Mouse (Mus musculus): Measurements from ENCODE around the gene Pdpk1. TPM values are rescaled to one million over a fixed set of nuclear protein-coding genes. Genes with fewer than 3 reads are reported as not detected.

Pdpk1 gene
- polyA plus RNA-seq, 1 experiment = 12.7 TPM

- H3K27me3 ChIP-seq (ENCODE audit: control insufficient read depth, insufficient read depth, low read length) = no peaks in the 10 kb centered on the region
- no peak overlapping the region for H3K27ac ChIP-seq (ENCODE audit: insufficient read depth, low read depth, low read length)
- H3K4me3 ChIP-seq (ENCODE audit: low read depth, low read length) = no peak overlapping the region
- WGBS = 79% methylated on average over 5 of the region's 5 CpGs
- H3K4me1 ChIP-seq (ENCODE audit: control insufficient read depth, insufficient read depth, insufficient read length, low read length) = peaks cover 6% of the 10 kb centered on the region; the same call in 1 of the 2 replicates
- peaks cover 12% of the 10 kb centered on the region for H3K36me3 ChIP-seq (ENCODE audit: control insufficient read depth, insufficient read depth, low read length)
- TF ChIP-seq CTCF (IDR thresholded peaks at IDR 0.05; ENCODE audit: extremely low read depth, insufficient read length, insufficient replicate concordance, low read depth, low read length) (no peak), POLR2A (IDR thresholded peaks at IDR 0.05; ENCODE audit: low read depth, low read length) (no peak)
Measured at GRCm38 (mm10) chr17:24068271-24068670, 82.5 kb downstream of the Pdpk1 start.

- 86% methylated on average over 4 of the region's 4 CpGs for WGBS
Measured at GRCm38 (mm10) chr17:24062459-24063155, 88.1 kb downstream of the Pdpk1 start.

GRCm38 (mm10) chr17:24057730-24058245 is 92.9 kb downstream of the Pdpk1 start:
- WGBS = 70% methylated on average over 5 of the region's 5 CpGs
- no peaks in the 10 kb centered on the region for H3K27me3 ChIP-seq (ENCODE audit: control insufficient read depth, insufficient read depth, low read length)
- peak overlapping the region; percentile 93 for H3K27ac ChIP-seq (ENCODE audit: insufficient read depth, low read depth, low read length)
- H3K4me3 ChIP-seq (ENCODE audit: low read depth, low read length) = no peak overlapping the region
- TF ChIP-seq CTCF (IDR thresholded peaks at IDR 0.05; ENCODE audit: extremely low read depth, insufficient read length, insufficient replicate concordance, low read depth, low read length) (no peak), POLR2A (IDR thresholded peaks at IDR 0.05; ENCODE audit: low read depth, low read length) (no peak)
- H3K4me1 ChIP-seq (ENCODE audit: control insufficient read depth, insufficient read depth, insufficient read length, low read length) = peaks cover 36% of the 10 kb centered on the region
- H3K36me3 ChIP-seq (ENCODE audit: control insufficient read depth, insufficient read depth, low read length) = peaks cover 80% of the 10 kb centered on the region

More at GRCm38 (mm10) chr17:24062459-24063155, 88.1 kb downstream of the Pdpk1 start:
- TF ChIP-seq POLR2A (IDR thresholded peaks at IDR 0.05; ENCODE audit: low read depth, low read length) (no peak), CTCF (IDR thresholded peaks at IDR 0.05; ENCODE audit: extremely low read depth, insufficient read length, insufficient replicate concordance, low read depth, low read length) (no peak)
- Histone ChIP-seq H3K27ac (ENCODE audit: insufficient read depth, low read depth, low read length) (no peak overlapping the region), H3K4me3 (ENCODE audit: low read depth, low read length) (no peak overlapping the region), H3K4me1 (ENCODE audit: control insufficient read depth, insufficient read depth, insufficient read length, low read length) (peaks cover 25% of the 10 kb centered on the region), H3K36me3 (ENCODE audit: control insufficient read depth, insufficient read depth, low read length) (peaks cover 45% of the 10 kb centered on the region), H3K27me3 (ENCODE audit: control insufficient read depth, insufficient read depth, low read length) (no peaks in the 10 kb centered on the region)

- Histone ChIP-seq H3K4me1 (ENCODE audit: control insufficient read depth, insufficient read depth, insufficient read length, low read length) (peaks cover 34% of the 10 kb centered on the region), H3K27me3 (ENCODE audit: control insufficient read depth, insufficient read depth, low read length) (no peaks in the 10 kb centered on the region), H3K27ac (ENCODE audit: insufficient read depth, low read depth, low read length) (peak overlapping the region; percentile 98), H3K36me3 (ENCODE audit: control insufficient read depth, insufficient read depth, low read length) (peaks cover 79% of the 10 kb centered on the region), H3K4me3 (ENCODE audit: low read depth, low read length) (no peak overlapping the region)
- no peak for TF ChIP-seq CTCF (IDR thresholded peaks at IDR 0.05; ENCODE audit: extremely low read depth, insufficient read length, insufficient replicate concordance, low read depth, low read length)
- TF ChIP-seq POLR2A (IDR thresholded peaks at IDR 0.05; ENCODE audit: low read depth, low read length) = 0 out of 2 replicates have a peak, but pooled peaks have one; percentile 23
- 61% methylated on average over 14 of the region's 14 CpGs for WGBS
Measured at GRCm38 (mm10) chr17:24056636-24057625, 93.8 kb downstream of the Pdpk1 start.

GRCm38 (mm10) chr17:24049008-24049407 is 101.7 kb downstream of the Pdpk1 start:
- 88% methylated on average over 8 of the region's 8 CpGs for WGBS
- Histone ChIP-seq H3K27ac (ENCODE audit: insufficient read depth, low read depth, low read length) (no peak overlapping the region), H3K27me3 (ENCODE audit: control insufficient read depth, insufficient read depth, low read length) (no peaks in the 10 kb centered on the region), H3K36me3 (ENCODE audit: control insufficient read depth, insufficient read depth, low read length) (peaks cover 58% of the 10 kb centered on the region), H3K4me1 (ENCODE audit: control insufficient read depth, insufficient read depth, insufficient read length, low read length) (peaks cover 27% of the 10 kb centered on the region), H3K4me3 (ENCODE audit: low read depth, low read length) (no peak overlapping the region)
- TF ChIP-seq POLR2A (IDR thresholded peaks at IDR 0.05; ENCODE audit: low read depth, low read length) = no peak
- TF ChIP-seq CTCF (IDR thresholded peaks at IDR 0.05; ENCODE audit: extremely low read depth, insufficient read length, insufficient replicate concordance, low read depth, low read length) = no peak

DNA sequence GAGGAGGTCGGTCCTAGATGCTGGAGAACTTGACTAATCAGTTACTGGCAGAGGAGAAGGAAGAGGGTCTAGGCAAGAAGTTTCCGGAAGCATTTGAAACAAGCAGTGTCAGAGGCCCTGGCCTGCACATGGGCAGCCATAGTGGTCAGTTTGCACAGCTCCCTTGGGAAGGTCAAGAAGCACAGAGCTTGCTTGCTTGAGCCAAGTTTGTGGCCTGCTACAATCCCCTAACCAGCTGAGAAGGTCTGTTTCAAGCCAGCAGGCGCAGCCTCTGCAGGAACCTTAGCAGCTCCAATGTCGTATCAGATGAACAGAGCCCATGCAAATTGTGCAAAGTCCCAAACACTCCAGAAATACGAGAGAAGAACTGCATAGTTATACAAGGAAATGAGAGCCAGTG is 102.7 kb downstream of the Pdpk1 start:
- TF ChIP-seq POLR2A (IDR thresholded peaks at IDR 0.05; ENCODE audit: low read depth, low read length) = no peak
- no peak for TF ChIP-seq CTCF (IDR thresholded peaks at IDR 0.05; ENCODE audit: extremely low read depth, insufficient read length, insufficient replicate concordance, low read depth, low read length)
- H3K27ac ChIP-seq (ENCODE audit: insufficient read depth, low read depth, low read length) = peak overlapping the region; percentile 72; the same call in 1 of the 2 replicates
- 68% methylated on average over 5 of the region's 5 CpGs for WGBS
- H3K36me3 ChIP-seq (ENCODE audit: control insufficient read depth, insufficient read depth, low read length) = peaks cover 50% of the 10 kb centered on the region
- H3K4me3 ChIP-seq (ENCODE audit: low read depth, low read length) = no peak overlapping the region
- no peaks in the 10 kb centered on the region for H3K27me3 ChIP-seq (ENCODE audit: control insufficient read depth, insufficient read depth, low read length)
- peaks cover 27% of the 10 kb centered on the region for H3K4me1 ChIP-seq (ENCODE audit: control insufficient read depth, insufficient read depth, insufficient read length, low read length)

All from small intestine, adult 2 months (tissue).